Mouse (Mus musculus) neutrophil, adult 5-6 weeks (primary cell): ENCODE data around the gene Soat1. TPM values are rescaled to one million over a fixed set of nuclear protein-coding genes. Genes with fewer than 3 reads are reported as not detected.

Experiments used
- ATAC-seq: fragments of 151-379, 151-347 bp; 2 replicates; pipeline ENCODE4 v1.8.0; 2017; ENCODE audit warnings: mild to moderate bottlenecking, moderate TSS enrichment; ENCODE audit not compliant: insufficient number of reproducible peaks, poor library complexity, low FRiP score, severe bottlenecking; ENCODE audit errors: extremely low read depth
- total RNA-seq: library from RNA; stranded (forward); fragments of 200-1000 nt; gene quantifications from 2 replicates; pipeline ENCODE4 v1.2.3, GENCODE M21; 2017

The Soat1 gene
- total RNA-seq: 80.2 and 105 TPM in 2 replicates

DNA sequence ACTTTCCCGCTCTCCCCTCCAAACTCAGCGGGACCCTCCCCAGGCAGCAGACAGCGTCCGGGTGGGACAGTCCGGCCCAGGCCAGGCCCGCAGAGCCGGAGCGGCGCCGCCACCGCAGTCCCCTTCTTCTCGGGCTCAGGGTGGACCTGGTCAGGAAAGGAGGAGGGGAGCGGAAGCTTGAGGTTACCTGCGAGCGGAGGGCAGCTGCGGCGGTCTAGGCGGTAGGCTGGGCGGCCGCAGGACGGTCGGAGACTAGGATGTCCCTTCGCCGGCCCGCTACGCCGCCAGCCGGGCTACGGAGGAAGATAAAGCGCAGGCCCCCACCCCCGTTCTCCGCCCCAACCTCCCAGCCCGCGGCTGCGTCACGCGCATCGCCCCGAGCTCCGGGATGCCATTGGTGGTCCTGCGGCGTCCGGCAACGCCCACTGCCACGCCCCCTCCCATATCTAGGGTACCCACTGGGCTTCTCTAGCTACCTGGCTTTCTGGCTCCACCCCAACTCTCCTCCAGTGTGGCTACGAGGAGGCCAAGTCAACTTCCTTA is at the start of gene Soat1:
Gene Soat1, minus strand, starts transcription at position 371 of the 543 bp plus-strand sequence.
- peak; percentile 89 for ATAC-seq

DNA sequence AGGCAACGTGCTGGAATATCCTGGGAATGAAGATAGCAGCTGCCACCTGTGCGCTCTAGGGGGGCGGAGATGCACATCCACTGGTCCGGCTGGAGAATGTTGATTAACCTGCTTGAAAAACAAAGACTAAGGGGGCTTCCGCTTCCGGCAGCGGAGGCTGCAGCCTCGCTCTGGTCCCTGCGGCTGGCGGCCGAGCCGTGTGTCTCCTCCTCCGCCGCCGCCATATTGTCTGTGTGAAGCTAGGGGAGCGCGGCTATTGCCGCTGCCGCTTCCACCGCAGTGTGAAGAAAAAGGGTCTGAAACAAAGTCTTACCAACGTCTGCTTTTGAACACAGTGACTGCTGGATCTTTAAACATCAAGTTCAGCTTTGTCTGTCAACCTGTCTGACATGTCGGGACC is 49.7 kb upstream of the Soat1 start, which contains the start of gene Gm10031:
Gene Gm10031, plus strand, starts transcription at position 171 of the 400 bp plus-strand sequence.
- ATAC-seq: peak; percentile 97

DNA sequence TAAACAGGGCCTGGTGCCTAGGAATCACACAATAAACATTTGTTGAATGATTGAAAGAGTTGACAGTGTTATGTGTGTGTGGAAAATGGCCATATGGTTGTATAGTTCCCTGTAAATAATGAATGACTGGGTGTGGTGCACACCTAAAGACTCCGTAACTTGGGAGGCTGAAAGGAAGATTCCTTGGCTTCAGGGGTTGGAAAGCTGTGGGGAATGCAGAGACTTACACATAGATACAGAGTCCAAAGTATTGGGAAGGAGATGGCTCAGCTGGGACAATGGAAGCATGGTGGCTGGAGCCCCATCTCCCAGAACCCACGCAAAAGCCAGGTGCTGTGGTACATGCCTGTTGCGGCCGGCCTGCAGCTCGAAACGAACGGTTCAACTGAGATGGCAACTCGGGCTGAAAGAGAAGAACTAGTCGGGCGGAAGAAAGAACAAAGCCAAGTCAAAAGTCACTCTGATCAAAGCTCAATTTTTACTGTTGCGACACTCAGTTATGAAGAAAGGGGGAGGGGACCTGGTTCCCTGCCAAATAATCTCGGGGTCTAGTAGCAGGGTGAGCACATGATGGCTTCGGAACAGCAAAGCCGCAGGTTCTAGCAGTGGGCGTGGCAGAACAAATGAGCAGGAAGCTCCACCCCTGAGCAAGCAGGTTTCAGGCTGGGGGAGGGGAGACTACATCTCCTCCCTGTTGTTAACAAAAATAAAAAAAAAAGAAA is 47.8 kb upstream of the Soat1 start:
- ATAC-seq: no peak

DNA sequence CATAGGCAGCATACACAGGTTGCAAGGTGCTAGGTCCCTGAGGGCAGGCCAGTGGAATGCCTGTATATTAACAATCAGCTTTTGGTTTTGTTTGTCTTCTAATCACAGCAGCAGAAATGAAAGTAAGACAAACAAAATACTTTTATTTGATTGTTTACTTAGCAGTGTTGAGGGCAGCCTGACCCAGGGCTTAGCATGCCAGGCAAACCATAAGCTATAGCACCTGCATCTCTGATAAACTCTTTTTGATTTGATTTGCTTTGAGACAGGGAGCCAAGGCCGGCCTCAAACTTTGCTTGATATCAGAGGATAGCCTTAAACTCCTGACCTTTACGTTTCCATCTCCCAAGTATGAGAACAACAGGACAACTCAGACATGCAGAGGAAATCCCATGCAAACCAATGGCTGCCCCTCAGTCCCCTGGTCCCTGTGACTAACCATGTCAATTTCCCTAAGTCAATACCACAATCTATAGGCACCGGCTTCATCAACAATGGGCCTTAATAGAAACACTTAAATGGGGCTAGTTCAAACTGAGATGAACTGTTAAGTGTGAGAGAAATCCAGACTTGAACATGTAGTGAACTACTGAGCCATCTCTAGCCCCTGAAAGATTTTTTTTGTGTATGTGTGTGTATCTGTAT is 46.1 kb upstream of the Soat1 start:
- no peak for ATAC-seq

DNA sequence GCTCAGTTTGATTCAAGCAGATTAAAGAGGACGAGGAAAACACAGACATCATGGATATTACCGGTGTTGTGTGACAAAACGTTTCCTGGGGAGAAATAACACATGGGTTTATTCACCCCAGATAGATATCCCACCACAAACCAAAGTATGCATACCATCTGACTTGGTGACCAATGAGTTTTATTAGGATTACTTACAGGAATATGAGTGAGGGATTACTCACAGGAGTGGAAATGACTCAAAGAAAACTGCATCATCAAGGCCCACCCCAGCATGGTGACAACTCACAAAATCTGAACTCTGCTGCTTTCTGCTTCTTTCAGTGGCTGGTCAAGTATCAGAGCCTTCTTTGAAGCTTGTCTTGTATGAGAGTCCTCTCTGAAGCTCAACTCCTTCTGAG is 33.6 kb upstream of the Soat1 start:
- ATAC-seq: no peak

DNA sequence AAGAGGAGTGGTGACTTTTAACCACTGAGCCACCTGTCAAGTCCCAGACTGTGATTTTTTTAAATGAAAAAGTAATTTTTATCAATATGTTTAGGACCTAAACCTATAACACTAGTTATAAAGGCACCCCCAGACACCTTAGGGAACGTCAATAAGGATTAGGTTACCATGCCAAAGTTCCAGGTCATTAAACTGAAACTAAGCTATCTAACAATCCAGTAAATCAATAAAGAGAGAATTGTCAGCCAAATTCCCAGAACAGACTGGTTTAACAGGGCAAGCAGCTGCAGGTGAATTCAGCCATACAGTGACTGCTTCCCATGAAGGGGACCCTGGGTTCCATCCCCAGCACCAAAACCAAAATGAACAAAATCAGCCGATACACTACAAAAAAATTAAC is 31.8 kb upstream of the Soat1 start:
- ATAC-seq: no peak

DNA sequence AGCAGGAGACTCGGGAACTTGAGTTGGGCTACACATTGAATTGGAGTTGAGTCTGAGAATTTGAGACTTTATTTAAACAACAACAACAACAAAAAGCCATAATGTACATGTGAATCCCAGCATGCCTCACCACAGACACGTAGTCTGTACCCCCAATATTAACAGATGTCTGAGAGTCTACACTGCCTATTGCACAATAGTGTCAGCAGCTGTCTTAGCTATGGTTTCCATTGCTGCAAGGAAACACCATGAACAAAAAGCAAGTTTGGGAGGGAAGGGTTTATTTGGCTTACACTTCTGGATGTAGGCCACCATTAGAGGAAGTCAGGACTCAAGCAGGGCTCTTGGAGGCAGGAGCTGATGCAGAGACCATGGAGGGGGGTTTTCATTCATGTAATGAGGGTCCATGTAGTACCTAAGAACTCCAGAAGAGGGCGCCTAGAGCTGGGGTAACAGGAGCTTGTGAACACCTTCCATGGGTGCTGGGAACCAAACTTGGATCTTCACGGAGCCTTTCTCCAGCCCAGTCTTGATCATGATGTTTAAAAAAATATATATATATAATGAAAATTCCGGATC is 30.9 kb upstream of the Soat1 start:
- no peak for ATAC-seq

DNA sequence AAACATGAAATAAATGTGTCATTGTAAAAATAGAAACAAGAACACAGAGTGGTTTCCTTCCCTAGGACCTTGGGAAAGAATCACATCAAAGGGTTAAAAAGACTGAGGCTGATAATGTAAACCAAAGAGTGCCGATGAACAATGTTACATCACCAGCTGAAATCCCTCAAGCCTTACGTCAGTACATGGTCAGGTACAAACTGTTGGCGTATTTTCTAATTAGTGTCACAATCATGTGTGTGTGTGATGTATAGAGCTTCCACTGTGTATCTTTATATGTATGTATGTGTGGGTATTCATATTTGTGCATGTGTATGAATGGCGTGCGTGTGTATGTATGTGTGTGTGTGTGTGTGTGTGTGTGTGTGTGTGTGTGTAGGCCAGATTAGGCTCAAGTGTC is 22.8 kb upstream of the Soat1 start:
- ATAC-seq: no peak

DNA sequence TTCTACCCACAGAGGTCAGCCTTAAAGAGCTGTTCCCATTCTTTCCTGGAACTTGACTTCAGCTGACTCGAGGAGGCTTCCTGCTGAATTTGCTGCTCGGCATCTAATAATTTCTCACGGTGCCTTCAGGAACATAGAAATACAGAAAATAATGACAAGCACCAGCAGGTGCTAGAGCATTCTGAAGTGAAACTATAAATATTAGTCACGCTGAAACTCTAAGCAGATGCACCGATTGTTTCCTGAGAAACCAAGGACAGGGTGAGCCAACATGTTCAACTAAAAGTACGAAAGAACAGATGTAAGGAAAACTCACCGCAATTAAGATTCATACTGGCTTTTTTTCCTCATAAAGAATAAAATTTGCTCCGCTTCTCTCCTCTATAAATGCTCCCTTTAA is 20.9 kb upstream of the Soat1 start:
- no peak for ATAC-seq

DNA sequence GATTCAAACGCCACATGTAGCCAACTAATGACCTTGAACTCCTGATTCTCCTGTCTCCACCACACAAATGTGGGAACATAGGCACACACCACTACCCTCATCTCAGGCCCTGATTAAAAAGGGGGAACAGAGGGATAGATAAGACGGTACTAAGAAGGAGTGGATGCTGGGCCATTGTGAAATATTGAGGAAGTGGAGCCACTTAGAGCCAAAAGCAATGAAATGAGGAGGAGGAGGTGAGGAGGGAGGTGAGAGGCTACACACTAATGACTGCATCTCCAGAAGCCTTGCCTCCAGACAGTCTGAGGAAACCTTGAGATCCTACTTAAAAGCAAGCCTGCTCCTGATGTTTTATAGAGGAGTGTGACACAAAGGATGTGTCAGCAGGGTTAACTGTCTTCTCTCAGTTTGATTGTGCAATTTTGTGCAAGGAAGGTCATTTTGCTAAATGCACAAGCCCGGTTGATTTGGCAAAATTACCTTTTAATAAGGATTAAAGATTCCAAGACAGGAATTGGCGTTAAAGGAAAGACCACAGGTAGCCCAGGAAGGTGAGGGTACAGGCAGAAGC is 17.2 kb upstream of the Soat1 start:
- no peak for ATAC-seq

DNA sequence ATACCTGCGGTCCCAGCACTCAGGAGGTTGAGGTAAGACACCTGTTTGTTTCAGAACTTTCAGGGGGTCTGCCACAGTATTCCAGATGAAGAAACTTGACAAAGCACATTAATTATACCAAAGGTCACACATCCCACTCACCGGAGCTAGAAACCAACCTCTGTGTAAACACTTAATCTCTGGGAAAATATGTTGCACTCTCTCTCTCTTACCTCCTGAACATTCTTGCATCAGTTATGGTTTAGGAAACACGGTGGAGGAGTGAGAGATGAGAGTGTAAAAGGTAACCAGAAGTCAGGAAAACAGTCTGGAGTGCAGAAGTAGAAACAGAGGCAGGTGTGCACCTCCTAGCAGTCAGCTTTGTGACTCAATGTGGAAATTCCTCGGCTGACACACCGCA is 13.9 kb upstream of the Soat1 start:
- no peak for ATAC-seq

DNA sequence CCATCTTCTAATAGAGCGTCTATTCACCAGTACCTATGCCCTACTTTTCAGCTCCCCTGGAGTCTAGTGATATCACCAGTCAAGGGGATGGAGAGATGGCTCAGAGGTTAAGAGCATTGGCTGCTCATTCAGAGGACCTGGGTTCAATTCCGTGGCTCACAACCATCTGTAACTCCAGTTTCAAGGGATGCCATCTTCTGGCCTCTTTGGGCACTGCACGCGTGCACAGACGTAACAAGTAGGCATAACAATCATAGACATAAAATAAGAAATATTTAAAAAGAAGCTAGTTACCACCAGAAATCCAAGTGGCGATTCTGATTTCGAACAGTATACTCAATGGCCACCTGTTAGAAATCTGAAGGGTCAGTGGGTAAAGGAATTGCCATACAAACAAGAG is 13.4 kb upstream of the Soat1 start:
- ATAC-seq: no peak

DNA sequence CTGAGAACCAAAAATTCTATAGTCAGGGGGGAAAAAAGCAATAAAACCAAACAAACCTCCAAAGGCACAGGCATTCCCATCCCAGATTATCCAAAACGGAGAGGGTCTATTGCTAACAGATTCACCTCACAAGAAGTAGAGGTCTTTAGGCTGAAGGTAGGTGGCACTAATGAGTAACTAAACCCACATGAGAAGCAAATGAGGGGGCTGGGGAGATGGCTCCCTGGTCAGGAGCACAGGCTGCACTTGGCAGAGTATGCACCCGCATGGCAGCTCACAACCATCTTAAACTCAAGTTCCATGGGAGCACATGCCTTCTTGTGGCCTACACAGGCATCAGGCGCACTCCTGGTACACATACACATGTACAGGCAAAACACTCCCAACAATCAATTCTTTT is 7.7 kb upstream of the Soat1 start:
- ATAC-seq: no peak

DNA sequence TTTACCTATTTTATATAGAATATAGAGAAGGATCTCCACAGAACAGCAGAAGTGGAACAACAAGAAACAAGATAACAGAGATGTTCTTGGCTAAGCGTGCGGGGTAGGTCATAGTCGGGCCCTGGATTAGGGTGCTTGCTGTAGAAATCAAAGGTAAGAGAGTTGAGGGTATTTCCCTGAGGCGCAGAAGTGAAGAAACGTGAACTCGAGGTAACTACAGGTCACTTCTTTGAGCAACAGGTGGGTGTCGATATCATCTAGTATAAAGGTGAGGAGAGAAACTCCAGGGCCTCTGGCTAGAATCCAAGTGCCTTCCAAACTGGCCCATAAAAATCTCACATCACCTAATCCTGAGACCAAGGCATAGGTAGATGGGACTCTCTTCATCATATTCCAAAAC is 2.4 kb upstream of the Soat1 start:
- ATAC-seq: no peak

DNA sequence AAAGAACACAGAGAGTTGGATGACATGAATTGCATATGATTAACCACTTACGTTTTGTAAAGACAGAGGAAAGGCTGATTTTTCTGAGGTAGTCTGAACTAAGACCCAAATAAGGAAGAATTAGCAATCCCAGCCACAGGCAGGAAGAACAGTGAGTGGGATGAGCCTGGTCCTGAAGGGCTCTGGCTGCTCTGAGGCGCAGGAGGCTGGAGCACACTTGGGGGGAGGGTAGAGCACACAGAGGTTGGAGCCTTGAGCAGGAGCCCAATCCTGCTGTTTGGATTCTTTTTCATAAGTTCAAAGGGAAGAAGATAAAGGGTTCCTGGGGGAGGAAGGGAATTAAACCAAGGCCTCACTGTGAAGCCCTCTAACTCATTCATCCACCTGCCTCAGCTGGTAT is 1.9 kb upstream of the Soat1 start:
- no peak for ATAC-seq

DNA sequence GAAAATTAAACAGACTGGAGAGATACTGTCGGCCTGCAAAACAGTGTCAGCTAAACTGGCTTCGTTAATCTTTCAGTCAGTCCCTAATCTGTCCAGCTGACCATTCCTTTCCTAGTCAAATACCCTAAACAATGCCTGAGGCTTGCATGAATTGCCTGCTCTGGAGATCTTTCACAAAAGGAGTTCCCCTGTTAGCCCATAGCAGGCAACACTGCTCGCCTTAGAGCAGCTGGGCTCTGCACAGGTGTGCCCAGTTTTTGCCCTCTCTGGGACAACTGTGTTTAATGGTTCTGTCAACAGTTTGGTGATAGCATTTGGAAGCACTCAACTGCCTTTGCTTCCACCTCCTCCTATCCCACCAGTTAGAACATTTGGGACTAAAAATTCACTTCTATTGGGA is 723 bp upstream of the Soat1 start:
- no peak for ATAC-seq

DNA sequence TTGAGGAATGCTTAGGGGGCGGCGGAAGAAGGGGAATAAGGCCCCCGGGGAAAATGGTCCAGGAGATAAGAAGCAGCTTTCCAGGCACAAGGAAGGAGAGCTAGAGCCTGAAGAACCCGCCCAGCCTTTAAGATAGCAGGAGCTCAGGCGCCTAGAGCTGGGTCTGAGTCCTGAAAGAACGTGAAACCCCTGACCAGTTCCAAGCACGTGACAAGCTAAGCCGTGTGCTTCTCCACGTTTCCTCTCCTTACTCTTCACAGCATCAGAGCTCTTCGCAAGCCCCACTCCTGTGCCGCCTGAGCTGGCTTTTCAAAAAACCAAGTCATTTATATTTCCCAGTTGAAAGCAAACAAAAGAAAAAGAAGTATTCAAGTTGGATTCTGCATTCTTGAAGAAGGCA is 1.1 kb downstream of the Soat1 start:
- no peak for ATAC-seq

DNA sequence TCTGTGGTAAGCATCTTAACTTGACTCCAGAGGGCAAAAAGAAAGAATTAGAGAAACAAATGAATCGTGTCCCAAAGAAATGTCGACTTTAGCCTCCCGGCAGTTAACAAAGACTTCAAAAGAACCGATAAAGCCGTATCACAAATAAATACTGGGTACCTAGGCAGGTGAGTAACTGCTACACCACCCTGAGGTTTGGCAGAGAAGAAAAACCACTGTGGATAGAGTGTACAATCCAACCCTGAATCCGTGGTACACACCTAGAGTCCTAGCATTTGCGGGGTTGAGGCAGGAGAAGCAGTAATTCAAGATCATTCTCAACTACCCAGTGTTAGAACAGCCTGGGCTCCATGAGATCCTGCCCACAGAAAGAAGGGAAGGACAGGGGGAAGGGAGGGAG is 2.2 kb downstream of the Soat1 start:
- ATAC-seq: no peak

DNA sequence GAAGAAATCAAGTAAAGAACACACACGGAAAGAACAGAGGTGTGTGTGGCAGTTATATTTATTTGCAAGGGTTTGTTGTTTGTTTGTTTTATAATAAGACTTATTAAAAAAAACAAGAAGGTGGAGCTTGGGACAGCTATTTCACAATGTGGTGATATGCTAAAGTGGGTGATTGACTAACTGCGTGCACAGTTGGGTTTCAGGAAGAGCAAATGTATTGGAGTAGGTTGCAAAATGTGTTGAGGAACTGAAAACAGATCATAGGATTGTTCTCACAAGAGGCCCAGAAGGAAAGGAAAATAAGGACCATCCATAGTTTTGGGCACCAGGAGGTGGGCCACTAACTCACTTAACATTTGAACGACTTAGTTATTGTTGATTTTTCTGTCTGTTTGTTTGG is 3.1 kb downstream of the Soat1 start:
- no peak; the same call in 1 of the 2 replicates for ATAC-seq

DNA sequence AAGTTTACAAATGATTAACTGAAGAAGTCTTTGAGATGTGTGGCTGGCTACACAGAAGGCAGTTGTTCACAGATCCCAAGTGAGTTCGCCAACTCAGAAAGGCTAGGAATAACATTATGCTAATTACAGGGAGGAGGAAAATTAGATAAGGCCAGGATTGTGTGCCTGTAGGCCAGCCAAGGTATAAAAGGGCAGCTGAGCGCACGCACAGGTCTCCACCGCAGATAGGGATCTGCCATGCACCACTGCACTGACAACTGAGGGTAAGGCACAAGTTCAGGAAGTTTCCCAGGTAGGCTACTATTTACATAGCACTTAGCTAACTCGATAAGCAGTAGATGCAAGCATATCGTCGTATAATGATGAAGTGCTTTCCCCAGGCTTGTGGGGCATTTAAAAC is 3.6 kb downstream of the Soat1 start:
- ATAC-seq: no peak
